Mouse (Mus musculus): ENCODE results near the gene Sulf2. TPM values are rescaled to one million over a fixed set of nuclear protein-coding genes. Genes with fewer than 3 reads are reported as not detected.

Gene Sulf2
- polyA plus RNA-seq, 1 experiment = 40.0 TPM

- TF ChIP-seq POLR2A (IDR thresholded peaks at IDR 0.05; ENCODE audit: borderline replicate concordance, insufficient read depth, low read length) = no peak
- TF ChIP-seq CTCF (IDR thresholded peaks at IDR 0.05; ENCODE audit: borderline replicate concordance, insufficient read depth, low read depth, low read length) = no peak
- no peak for DNase-seq
- H3K4me1 ChIP-seq (ENCODE audit: control insufficient read depth, insufficient read depth, low read length) = no peaks in the 10 kb centered on the region
- H3K27me3 ChIP-seq (ENCODE audit: control insufficient read depth, insufficient read depth, low read length) = peaks cover 5% of the 10 kb centered on the region; the same call in 1 of the 2 replicates
- WGBS = 87% methylated on average over 7 of the region's 7 CpGs
- H3K27ac ChIP-seq (ENCODE audit: insufficient read depth, low read length) = no peak overlapping the region
- no peak overlapping the region for H3K4me3 ChIP-seq (replicated peaks; ENCODE audit: insufficient read depth, low read depth, low read length)
Observed at GRCm38 (mm10) chr2:166159276-166159675, 3.8 kb upstream of the Sulf2 start.

GRCm38 (mm10) chr2:166157767-166158561 lies 2.5 kb upstream of the Sulf2 start:
- 74% methylated on average over 12 of the region's 12 CpGs for WGBS
- Histone ChIP-seq H3K4me3 (replicated peaks; ENCODE audit: insufficient read depth, low read depth, low read length) (no peak overlapping the region), H3K4me1 (ENCODE audit: control insufficient read depth, insufficient read depth, low read length) (no peaks in the 10 kb centered on the region; the same call in 1 of the 2 replicates), H3K27ac (ENCODE audit: insufficient read depth, low read length) (no peak overlapping the region), H3K27me3 (ENCODE audit: control insufficient read depth, insufficient read depth, low read length) (peaks cover 5% of the 10 kb centered on the region; the same call in 1 of the 2 replicates)
- DNase-seq = no peak
- TF ChIP-seq CTCF (IDR thresholded peaks at IDR 0.05; ENCODE audit: borderline replicate concordance, insufficient read depth, low read depth, low read length) (no peak), POLR2A (IDR thresholded peaks at IDR 0.05; ENCODE audit: borderline replicate concordance, insufficient read depth, low read length) (no peak)

GRCm38 (mm10) chr2:166157144-166157543 lies 1.7 kb upstream of the Sulf2 start:
- Histone ChIP-seq H3K27me3 (ENCODE audit: control insufficient read depth, insufficient read depth, low read length) (peaks cover 5% of the 10 kb centered on the region; the same call in 1 of the 2 replicates), H3K27ac (ENCODE audit: insufficient read depth, low read length) (no peak overlapping the region), H3K4me3 (replicated peaks; ENCODE audit: insufficient read depth, low read depth, low read length) (no peak overlapping the region), H3K4me1 (ENCODE audit: control insufficient read depth, insufficient read depth, low read length) (no peaks in the 10 kb centered on the region; the same call in 1 of the 2 replicates)
- TF ChIP-seq CTCF (IDR thresholded peaks at IDR 0.05; ENCODE audit: borderline replicate concordance, insufficient read depth, low read depth, low read length) = no peak
- no peak for TF ChIP-seq POLR2A (IDR thresholded peaks at IDR 0.05; ENCODE audit: borderline replicate concordance, insufficient read depth, low read length)
- 94% methylated on average over 2 of the region's 2 CpGs for WGBS
- DNase-seq = no peak

GRCm38 (mm10) chr2:166156122-166156521 lies 659 bp upstream of the Sulf2 start:
- H3K27ac ChIP-seq (ENCODE audit: insufficient read depth, low read length) = no peak overlapping the region
- WGBS = 22% methylated on average over 12 of the region's 12 CpGs

GRCm38 (mm10) chr2:166154749-166155453 lies 562 bp downstream of the Sulf2 start:
- H3K27ac ChIP-seq (ENCODE audit: insufficient read depth, low read length) = no peak overlapping the region
- peaks cover 5% of the 10 kb centered on the region; the same call in 1 of the 2 replicates for H3K27me3 ChIP-seq (ENCODE audit: control insufficient read depth, insufficient read depth, low read length)
- H3K4me1 ChIP-seq (ENCODE audit: control insufficient read depth, insufficient read depth, low read length) = peaks cover 6% of the 10 kb centered on the region; the same call in 1 of the 2 replicates
- peak overlapping the region; percentile 32 for H3K4me3 ChIP-seq (replicated peaks; ENCODE audit: insufficient read depth, low read depth, low read length)
- DNase-seq = peak in 1 of 2 experiments; percentile 31
- 2% methylated on average over 92 of the region's 95 CpGs for WGBS
- TF ChIP-seq POLR2A (IDR thresholded peaks at IDR 0.05; ENCODE audit: borderline replicate concordance, insufficient read depth, low read length) (no peak), CTCF (IDR thresholded peaks at IDR 0.05; ENCODE audit: borderline replicate concordance, insufficient read depth, low read depth, low read length) (no peak)

More at GRCm38 (mm10) chr2:166156122-166156521, 659 bp upstream of the Sulf2 start:
- no peak for DNase-seq
- TF ChIP-seq CTCF (IDR thresholded peaks at IDR 0.05; ENCODE audit: borderline replicate concordance, insufficient read depth, low read depth, low read length) (no peak), POLR2A (IDR thresholded peaks at IDR 0.05; ENCODE audit: borderline replicate concordance, insufficient read depth, low read length) (no peak)
- Histone ChIP-seq H3K4me3 (replicated peaks; ENCODE audit: insufficient read depth, low read depth, low read length) (no peak overlapping the region), H3K27me3 (ENCODE audit: control insufficient read depth, insufficient read depth, low read length) (peaks cover 5% of the 10 kb centered on the region; the same call in 1 of the 2 replicates), H3K4me1 (ENCODE audit: control insufficient read depth, insufficient read depth, low read length) (peaks cover 6% of the 10 kb centered on the region; the same call in 1 of the 2 replicates)

- TF ChIP-seq CTCF (IDR thresholded peaks at IDR 0.05; ENCODE audit: borderline replicate concordance, insufficient read depth, low read depth, low read length) (no peak), POLR2A (IDR thresholded peaks at IDR 0.05; ENCODE audit: borderline replicate concordance, insufficient read depth, low read length) (no peak)
Observed at GRCm38 (mm10) chr2:166153891-166154711, 1.4 kb downstream of the Sulf2 start.

GRCm38 (mm10) chr2:166153399-166153793 lies 2.1 kb downstream of the Sulf2 start:
- TF ChIP-seq CTCF (IDR thresholded peaks at IDR 0.05; ENCODE audit: borderline replicate concordance, insufficient read depth, low read depth, low read length) (no peak), POLR2A (IDR thresholded peaks at IDR 0.05; ENCODE audit: borderline replicate concordance, insufficient read depth, low read length) (no peak)
- Histone ChIP-seq H3K27me3 (ENCODE audit: control insufficient read depth, insufficient read depth, low read length) (peaks cover 5% of the 10 kb centered on the region; the same call in 1 of the 2 replicates), H3K4me1 (ENCODE audit: control insufficient read depth, insufficient read depth, low read length) (peaks cover 6% of the 10 kb centered on the region; the same call in 1 of the 2 replicates), H3K4me3 (replicated peaks; ENCODE audit: insufficient read depth, low read depth, low read length) (no peak overlapping the region), H3K27ac (ENCODE audit: insufficient read depth, low read length) (no peak overlapping the region)
- WGBS = 40% methylated on average over 3 of the region's 3 CpGs
- no peak for DNase-seq

More at GRCm38 (mm10) chr2:166153891-166154711, 1.4 kb downstream of the Sulf2 start:
- H3K27me3 ChIP-seq (ENCODE audit: control insufficient read depth, insufficient read depth, low read length) = peaks cover 5% of the 10 kb centered on the region; the same call in 1 of the 2 replicates
- peak in 1 of 2 experiments; percentile 17 for DNase-seq
- WGBS = under 1% methylated on average over 51 of the region's 51 CpGs
- H3K27ac ChIP-seq (ENCODE audit: insufficient read depth, low read length) = peak overlapping the region; percentile 20; the same call in 1 of the 2 replicates
- peaks cover 6% of the 10 kb centered on the region; the same call in 1 of the 2 replicates for H3K4me1 ChIP-seq (ENCODE audit: control insufficient read depth, insufficient read depth, low read length)
- peak overlapping the region; percentile 4 for H3K4me3 ChIP-seq (replicated peaks; ENCODE audit: insufficient read depth, low read depth, low read length)
